Mouse (Mus musculus) Muller cell, postnatal 12 days (primary cell): ENCODE measurements at regions not wholly inside any gene's neighbourhood (a gene's known extent, or its start where the extent isn't known, plus 50 kb on each side); places are given as distances from the start of the nearest gene placed in this dataset.

Experiments
- DNase-seq: peaks from one replicate; pipeline ENCODE4 v3.0.0-alpha.2; 2015; ENCODE audit errors: inconsistent ontology term

GRCm38 (mm10) chr10:44208556-44208955 lies 59.6 kb upstream of the Atg5 start:
- DNase-seq, result peak; percentile 55
